Mouse (Mus musculus) cerebellum, postnatal 25 days (tissue): ENCODE data around the gene Gm5868.
"Not testable (repeated sequence)": the region's sequence is repeated elsewhere in the genome, so short reads cannot be mapped to it uniquely, and the experiment has no call there.

ENCODE experiments used
- DNase-seq, 2 experiments: peaks; one replicate each; pipeline ENCODE4 v3.0.0; 2021; ENCODE audit warnings: mixed read lengths in 2 of 2

Gene Gm5868

DNA sequence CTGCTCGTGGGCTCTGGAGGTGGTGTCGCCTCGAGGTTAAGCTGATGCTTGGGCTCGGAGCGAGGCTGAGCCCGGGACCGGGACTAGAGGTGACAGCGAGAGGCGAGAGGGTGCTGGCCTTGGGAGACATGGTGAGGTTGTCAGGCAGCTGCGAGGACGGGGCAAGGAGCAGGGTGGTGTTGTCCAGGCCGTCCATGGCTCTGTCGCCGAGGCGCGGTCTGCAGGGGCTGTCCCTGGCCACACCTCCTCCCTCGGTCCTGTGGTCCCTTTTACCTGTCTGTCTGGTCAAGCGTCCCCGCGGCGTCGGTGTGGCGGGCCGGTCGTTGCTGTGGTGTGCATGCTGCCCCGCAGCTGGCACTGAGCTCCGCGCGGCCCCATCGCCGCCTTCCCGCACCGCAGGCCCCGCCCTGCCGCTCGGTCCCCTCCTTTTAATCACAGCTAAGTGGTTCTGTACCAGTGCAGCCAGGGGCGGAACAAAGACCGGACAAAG lies at the start of gene Gm5868:
TSS of gene Gm5868 (minus strand) at position 360 of the 490 bp plus-strand sequence.
- peak in 1 of 2 experiments; percentile 4 for DNase-seq

DNA sequence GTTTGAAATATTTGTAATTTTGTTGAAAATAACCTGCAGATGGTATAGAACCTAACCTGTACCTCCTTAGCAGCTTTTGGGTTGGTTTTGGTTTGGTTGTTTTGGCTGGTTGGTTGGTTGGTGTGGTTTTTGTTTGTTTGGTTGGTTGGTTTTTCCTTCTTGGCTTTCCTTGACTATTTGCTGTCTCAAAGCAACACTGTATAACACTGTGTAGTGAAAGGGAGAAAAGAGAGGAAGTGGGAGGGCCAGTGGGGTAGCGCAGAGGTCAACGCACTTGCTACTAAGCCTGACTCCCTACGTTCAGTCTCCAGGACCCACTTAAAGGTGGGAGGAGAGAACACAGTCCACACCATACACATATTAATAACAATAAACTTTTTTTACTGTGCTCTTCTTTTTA lies 49.2 kb upstream of the Gm5868 start:
- no peak for DNase-seq

DNA sequence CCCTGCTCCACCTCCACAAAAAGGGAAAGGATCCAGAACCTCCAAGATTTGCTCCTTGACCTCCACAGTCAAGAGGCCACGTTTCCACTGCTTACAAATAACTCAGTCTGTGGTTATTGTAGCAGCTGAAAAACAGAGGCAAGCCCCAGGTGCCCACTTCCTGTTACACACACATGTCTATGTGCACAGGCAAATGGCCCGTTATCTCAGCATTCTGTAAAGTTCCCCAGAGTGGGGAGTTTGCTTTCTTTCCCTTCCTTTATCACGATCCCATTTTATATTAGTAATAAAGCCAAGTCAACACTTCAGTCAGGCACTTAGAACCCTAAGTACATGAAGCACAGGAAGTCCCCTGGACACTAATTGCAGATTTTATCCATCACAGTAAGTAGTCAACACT lies 48.8 kb upstream of the Gm5868 start:
- DNase-seq: no peak

DNA sequence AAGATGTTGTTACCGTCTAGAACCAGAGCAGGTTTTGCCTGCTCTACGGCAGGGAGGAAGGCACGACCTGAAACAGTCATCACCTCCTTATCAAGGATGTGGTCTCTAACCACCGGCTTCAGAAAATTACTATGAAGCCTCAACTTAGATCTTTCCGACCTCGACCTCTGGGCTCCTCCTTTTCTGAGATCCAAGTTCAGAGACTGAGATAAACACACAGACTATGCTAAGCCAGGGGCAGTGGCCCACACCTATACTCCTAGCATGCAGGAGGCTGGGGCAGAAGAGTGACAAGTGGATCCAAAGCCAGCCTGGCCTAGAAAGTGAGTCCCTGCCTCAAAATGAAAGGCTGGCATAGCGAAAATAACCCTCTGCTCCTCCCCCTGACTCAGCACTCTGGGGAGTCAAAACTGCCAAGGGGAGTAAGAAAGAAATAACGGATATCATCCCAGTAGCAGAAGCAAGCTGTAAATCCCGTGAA lies 47.5 kb upstream of the Gm5868 start:
- no peak for DNase-seq

DNA sequence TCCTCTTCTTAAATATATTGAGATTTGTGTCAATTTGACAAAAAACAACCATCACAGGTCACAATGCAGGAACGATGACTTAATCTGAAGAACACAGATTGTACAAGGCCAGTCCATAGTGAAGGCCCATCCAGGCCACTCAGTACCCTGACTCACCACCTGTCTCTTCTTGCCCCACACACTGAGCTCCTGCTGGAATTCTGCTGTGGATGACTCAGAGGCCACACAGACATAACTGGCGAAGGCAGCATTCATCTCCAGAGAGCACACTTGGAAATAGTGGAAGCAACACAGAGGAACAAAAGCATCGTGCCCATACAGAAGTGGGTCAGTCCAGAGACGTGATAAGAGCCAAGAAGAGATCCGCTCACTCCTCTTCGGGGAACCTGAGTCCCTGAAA lies 42.7 kb upstream of the Gm5868 start:
- DNase-seq: no peak

DNA sequence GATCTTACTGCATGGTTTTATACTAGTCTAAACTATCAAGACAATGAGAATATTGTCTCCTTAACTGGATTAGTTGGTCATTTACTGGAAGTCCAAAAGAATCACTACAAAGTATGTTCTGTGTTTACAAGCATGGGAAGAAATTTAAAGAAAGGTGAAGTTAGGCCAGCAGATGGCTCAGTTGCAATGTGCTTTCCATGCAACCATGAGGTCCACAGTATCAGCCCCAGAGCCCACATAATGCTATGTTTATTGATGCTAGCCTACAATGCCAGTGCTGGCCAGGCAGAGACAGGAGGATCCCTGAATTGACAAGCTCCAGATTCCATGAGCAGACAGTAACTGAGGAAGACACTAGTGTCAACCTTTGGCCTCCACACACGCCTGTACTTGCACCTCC lies 33.7 kb upstream of the Gm5868 start:
- DNase-seq: no peak

DNA sequence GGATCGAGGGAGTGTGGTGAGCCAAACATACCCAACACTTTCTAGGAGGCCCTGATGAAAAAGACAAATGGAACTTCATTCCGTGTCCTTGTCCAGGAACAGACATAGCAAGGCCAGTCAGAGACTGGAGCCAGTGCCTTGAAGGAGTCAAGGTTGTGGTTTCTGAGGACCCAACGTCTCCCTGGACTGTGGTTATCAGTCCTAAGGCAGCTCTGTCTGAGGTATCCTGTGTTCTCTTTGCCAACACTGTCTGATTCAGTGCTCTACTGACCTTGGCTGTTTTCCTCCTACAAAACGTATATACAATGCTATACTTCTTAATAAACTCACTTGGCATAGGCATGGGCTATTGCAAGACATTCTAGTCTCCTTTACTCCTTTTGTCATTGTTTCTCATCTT lies 30.1 kb upstream of the Gm5868 start:
- no peak for DNase-seq

DNA sequence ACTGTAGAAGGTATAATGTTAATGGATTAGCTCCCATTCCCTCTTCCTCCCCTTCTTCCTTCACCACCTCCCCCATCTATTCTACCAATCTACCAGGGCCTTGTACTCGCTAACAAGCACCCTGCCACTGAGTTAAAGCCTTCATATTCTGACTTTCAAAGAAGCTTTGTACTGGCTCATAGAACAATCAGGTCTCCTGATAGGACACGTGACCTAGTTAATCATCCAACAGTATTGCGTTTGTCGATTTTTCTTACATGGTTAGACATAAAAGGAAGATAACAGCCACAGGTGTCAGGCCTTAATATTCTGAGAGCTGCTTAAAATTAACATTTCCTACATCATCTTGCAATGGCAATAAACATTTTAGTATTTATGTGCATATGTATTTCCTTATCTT lies 15.8 kb upstream of the Gm5868 start:
- DNase-seq: no peak

DNA sequence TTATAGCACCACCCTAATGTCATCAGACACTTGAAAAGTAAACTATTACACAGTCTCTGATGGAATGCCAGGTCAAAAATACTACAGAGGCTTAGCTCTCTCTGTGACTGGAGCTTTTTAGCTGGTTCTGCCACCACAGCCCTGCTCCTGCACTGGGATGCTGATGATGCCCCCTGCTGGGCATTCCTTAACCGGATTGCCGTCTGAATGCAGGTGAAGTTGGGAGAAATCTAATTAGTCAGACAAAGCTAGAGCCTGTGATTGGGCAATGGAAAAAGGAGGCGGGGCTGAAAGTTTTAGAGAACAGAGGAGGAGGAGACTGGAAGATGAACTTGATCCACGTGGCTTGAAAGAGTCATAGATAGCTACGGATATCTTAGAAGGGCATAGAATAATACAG lies 13.7 kb upstream of the Gm5868 start:
- DNase-seq: peak in 1 of 2 experiments; percentile 41

DNA sequence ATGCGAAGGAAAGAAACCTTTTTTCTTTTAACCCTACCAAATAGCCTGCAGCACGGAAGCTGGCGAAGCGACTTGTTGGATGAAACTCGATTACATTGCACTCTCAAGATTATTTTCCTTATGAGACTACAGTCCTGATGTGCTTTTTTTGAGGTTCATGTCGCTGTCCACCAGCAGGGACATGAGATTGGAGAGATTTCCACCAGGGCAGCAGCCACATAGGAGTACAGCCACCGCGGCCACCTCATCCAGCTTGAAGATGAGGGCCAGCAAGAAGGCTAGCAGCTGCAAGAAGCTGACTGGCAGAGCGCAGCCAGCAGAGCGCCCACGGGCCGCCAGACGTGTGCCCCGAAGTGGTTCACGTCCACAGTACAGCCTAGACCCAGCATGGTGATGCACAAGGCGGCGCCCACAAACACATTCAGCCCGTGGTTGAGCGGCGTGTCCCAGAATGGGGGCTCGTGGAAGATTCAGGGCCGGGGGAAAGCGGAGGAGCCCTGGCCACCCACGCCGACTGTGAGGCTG lies 622 bp downstream of the Gm5868 start:
- DNase-seq: not testable (repeated sequence)

DNA sequence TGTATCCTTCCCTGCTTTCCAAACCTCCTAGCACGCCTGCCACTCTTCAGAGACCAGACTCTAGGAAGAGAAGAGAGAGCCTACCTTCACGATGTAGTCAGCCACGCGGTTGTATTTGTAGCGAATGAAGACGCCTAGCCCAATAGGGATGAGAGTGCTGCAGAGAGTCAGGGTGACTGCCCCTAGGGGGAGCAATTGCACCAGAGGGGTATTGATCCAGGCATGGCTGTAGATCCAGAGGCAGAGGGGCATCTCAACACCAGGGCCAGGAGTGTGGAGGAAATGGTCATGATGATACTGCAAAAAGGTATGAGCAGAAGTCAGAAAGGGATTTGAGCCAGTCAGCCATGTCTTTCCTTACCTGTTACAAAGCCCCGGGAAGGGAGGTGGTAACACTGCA lies 1.2 kb downstream of the Gm5868 start:
- DNase-seq: not testable (repeated sequence)

DNA sequence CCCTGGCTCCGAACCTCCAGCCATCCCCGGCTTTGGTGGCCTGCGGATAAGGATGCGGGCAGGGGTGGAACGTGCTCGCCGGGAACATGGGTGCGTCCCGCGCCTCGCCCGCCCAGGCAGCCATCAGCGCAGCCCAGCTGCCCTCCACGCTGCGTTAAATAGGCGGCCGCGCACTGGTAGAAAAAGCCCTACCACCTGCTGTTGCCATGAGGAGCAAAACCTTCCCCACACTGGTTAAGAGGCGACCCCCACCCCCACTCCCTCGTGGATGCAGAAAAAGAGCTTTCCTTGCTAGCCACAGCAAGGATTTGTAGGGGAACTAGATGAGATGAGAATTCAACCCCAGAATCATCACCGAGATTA lies 6.4 kb downstream of the Gm5868 start, which contains the start of gene Zar1:
TSS of gene Zar1 (minus strand) at position 285 of the 363 bp plus-strand sequence.
- not testable (repeated sequence) for DNase-seq

DNA sequence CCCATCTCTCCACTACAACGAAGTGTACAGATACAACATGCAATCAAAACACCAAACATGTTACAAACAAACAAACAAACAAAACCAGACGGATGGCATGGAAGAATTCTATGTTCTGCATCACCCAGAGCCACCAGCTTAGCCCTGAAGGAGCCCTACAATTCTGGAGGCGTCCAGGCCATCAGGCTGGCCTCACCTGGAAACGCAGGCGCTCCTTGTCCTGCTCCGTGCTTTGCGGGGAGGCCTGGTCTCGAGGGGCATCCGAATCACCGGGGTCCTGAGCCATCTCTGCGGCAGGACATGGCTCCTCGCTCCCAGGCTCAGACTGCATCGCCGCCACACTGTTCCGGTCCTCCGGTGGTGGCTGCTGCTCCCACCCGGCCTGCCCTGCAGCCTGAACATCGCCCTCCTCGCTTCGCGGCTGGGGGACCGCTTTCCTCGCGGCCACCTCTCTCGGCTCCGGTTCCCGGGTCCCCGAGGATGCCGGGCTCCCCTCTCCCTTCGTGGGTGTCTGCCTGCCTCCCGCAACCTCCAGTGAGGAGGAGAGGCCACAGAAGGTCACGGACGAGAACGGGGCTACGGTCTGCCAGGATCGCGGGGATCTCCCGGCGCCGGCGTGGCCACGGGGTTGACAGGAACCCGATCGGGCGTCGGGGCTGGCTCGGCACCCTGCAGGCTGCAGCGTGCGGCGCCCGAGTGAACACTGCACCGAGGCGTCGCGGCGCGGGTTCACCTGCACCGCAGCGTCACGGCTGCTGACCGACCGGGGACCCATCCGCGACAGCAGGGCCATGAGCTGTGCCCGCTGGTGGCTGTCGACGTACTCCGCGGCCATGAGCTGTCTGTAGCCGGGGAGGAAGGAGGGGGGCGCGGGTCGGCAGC lies 7.0 kb downstream of the Gm5868 start:
- DNase-seq: peak; percentile 15 to 18

DNA sequence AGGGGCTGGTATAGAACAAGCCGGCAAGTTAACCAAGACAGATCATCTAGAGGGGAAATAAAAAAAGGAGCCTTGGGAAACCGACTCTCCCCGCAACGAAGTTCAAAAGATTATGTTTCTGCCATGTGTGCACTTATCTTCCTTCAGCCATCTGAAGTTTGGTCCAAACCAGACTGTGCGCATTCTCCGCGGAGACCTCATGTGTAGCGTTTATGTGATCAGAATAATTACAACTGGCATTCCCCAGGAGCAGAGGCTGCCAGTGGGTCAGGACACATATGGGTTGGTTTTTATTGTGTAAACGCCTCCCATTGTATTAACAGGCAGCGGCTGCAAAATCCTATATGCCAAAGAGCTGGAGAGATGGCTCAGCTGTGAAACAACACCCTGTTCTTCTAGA lies 7.8 kb downstream of the Gm5868 start:
- not testable (repeated sequence) for DNase-seq

DNA sequence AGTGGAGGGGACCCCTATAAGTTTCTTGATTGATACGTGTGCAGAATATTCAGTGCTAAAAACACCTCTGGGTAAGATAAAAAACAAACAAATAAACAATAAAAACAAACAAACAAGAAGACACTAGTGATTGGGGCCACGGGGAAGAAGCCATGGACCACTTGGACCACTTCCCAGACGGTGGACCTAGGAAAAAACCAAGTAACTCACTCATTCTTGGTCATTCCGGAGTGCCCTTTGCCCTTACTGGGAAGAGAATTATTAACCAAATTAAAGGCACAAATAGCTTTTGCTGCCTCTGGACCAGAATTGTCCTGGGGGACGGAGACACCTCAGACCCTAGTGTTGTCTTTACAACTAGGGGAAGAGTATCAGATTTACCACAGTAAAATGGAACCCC lies 21.7 kb downstream of the Gm5868 start:
- DNase-seq: no peak

DNA sequence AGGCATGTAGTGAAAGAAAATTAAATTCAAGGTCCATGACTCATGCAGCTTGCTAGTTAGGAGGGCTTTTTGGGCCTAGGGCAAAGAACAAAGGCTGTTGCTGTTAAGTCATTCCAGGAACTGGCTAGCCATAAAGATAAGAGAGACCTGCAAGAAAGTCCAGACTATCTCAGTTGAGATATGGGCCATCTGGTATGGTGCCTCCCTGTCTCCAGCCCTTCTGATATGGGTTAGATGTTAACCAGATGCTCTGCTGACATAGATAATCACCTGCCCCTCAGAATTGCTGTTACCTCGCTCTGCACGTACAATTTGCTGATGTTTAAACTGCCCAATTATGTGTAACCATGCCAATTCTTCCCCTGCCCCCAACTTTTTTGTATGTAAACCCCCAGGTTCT lies 24.2 kb downstream of the Gm5868 start:
- not testable (repeated sequence) for DNase-seq

DNA sequence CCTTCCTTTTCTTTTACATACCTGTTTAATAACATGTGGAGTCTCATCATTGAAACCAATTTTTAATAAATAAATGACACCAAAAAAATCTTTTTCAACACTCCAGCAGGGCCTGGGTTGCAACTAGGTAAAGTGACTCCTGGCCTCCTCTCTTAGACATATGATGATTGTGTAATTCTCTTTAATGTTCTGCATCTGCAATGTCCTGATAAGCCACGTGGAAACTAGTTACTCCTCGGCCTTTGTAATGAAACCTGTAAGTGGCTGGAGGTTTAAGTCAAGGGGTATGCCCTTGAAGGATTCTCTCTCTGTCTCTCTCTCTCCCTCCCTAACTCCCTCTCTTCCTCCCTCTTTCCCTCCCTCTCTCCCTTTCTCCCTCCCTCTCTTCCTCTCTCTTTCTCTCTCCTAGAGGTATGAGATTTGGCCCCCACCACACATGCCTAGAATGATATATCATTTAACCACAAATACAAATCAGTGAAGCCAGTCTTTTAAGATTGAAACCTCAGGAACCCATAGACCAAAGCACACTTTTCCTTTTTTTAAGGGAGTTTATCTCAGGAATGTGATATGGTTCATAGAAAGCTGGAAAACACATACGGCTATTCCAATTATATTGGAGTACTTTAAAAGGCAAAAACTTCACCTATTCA lies 26.2 kb downstream of the Gm5868 start:
- no peak for DNase-seq

DNA sequence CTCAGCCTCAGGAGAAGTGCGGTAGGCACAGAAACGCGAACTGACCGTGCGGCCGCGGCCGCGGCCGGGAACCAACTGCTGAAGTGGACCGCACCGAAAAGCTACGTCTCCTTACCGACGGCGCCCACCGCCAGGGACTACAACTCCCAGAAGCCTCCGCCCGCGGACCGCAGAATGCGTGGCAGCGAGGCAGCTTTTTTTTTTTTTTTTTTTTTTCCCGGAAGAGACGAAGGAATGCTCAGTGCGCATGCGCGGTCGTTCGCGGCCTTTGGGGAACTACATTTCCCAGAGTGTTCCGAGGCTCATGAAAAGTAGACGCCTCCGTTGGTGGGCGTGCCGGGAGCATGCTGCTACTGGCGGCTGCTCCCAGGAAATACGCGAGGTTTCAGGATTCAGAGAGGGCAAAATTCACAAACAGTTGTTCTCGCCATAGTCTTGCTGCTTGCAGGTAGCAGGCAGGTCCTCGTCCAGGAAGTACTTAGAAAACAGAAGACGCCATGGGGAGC lies 27.8 kb downstream of the Gm5868 start, which contains the start of gene Nfxl1:
TSS of gene Nfxl1 (minus strand) at position 141 of the 506 bp plus-strand sequence.
- peak; percentile 96 to 99 for DNase-seq

DNA sequence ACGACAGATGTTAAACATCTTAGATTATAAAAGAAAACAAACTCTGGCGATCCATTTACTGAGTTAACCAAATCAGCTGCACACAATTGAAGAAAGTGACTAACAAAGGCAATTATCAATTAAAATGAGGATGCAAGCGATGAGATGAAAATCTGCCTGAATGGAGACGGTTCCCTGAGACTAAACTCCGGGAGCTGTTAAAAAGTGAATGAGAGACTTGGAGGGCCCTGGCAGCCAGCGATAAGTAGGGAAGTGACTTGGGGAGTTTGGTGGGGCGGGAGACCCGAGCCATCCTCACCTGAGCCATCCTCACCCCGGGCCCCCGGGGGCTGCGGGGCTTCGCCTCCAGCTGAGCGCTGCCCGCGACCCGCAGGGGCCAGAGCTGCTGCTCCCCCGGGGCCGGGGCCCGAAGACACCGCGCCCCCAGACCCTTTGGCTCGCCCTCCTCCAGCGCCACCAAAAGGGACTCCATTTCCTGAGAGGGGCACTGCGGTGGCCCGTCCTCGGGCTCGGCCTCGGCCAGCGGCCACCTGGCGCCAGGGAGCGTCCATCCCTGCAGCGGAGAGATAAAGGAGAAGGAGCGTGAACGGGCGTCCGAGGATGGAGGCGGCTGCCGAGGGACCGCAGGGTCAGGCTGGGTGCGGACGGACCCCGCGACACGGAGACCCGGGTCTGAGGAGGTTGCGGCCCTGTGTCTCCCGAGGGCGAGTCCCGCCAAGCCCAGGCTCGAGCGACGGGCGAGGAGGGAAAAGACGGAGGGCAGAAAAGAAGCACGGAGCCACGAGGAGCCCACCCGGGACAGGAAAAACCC lies 28.4 kb downstream of the Gm5868 start:
- DNase-seq: no peak

DNA sequence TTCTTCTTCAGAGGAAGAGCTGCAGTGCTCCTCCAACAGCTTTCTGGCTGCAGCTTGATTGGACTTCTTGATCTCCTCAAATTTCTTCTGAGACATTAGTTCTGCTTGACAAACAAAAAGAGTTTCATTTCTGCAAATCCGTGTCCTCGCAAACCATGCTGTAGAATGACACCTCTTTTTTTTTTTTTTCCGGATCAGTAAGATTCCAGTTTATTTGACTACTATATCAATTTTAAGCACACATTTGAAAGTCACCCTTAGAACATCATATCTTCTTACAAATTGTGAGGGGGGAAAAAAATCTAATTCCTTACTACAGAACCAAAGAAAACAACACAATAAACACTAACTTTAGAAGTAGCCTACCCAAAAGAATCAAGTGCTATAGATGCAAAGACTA lies 31.1 kb downstream of the Gm5868 start:
- DNase-seq: no peak

DNA sequence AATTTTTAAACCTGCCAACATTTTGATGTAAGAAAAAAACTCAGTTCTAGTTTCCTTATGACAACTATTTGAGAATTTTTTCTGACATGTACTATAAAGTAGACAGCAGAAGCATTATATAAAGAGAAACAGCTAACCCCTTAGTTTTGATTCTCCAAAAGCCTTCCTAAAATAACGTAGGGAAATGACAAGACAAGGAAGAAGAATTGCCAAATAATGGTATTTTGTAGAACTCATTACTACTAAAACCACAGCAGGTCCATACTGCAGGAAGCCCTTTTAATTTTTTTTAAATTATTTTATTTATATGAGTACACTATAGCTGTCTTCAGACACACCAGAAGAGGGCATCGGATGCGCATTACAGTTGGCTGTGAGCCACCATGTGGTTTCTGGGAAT lies 36.1 kb downstream of the Gm5868 start:
- no peak for DNase-seq
